Mouse (Mus musculus): ENCODE measurements around the gene Unc119.

Gene Unc119

DNA sequence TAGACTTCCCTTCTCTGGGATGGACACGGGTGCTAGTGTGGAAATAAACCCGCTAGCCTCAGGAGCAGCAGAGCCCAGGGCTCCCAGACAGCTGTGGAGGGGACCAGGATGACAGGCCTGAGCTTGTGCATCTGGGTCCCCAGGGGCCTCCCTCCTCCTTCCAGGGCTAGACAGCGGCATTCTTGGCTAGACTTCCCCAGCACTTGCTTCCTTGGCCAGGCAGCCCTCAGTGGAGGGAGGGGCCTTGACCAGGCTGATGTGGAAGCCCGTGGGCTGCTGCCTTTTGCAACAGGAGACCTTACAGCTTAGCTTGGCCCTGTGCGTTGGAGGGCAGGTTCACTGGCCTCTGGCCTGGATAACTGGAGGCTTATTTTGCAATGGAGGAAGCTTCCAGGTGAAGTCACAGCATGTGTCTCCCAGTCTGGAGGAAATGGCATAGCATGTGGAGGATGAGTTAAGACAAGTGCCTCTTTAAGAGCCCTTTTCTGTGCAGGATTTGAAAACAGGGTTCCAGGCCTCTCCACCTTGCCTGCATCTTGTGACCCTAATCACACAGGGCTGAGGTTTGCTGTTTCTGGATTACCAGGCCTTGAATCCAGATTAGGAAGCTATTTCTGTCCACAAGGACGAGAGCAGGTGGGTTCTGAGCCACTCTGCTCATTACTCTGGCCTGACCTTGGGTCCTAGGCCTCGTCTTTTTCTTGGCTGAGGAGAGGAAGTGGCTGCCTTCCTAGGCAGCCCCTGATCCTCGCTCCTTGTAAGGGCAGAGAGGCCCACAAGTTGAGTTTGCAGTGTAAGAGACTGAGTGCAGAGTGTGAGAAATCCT, 1.8 kb downstream of the Unc119 start:
- DNase-seq: peak; percentile 56 to 69

DNA sequence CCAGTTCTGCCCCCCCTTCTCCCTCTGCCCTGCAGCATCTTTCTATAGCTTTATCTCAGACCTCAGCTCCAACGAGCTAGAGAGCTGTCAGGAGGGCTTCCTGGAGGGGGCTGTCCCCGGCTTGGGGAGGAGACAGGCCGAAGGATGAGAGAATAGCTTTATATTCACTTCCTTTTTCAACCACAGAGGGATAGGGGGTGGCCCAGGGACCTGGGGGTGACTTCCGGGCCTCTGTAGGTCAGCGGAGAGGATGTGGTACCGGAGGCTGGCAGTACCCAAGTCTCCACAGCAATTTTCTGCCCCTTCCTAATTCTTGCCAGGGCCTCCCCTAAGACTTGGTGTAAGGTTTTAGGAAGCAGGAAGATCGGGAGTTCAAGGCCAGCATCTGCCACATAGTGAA, 2.5 kb downstream of the Unc119 start:
- no peak for DNase-seq

DNA sequence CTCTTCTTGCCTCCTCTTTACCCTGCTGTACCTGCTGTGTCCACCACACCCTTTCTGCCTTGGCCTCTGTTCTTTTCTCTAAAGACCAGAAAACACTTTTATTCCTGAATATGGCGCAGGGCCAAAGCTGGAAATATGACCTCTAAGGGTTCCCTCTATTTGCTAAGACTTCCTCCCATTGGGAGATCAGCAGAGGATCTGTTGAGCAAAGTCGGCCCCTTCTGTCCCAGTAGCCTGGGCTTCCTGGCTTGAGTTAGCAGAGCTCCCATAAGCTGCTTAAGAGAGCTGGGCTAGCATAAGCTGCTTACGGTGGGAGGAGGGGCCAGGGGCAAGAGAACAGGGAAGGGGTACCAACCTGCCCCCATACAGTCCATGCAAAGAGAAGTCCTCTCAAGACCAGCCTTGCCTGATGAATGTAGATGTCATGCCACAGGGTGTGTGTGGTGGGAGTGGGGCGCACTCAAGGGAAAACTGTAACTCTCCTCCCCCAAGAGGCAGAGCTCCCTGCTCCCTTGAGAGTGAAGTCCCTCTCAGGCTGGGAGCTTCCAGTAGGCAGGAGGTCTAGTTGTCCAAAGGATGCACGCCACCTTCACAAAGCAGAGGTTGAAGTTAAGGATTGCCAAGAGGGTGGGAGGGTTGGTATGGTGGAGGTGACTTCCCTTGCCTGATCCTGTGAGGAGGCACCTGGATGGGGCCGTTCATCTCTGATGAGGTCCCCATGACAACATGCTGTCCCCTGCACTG, 3.2 kb downstream of the Unc119 start:
- peak in 1 of 2 experiments; percentile 35 for DNase-seq

DNA sequence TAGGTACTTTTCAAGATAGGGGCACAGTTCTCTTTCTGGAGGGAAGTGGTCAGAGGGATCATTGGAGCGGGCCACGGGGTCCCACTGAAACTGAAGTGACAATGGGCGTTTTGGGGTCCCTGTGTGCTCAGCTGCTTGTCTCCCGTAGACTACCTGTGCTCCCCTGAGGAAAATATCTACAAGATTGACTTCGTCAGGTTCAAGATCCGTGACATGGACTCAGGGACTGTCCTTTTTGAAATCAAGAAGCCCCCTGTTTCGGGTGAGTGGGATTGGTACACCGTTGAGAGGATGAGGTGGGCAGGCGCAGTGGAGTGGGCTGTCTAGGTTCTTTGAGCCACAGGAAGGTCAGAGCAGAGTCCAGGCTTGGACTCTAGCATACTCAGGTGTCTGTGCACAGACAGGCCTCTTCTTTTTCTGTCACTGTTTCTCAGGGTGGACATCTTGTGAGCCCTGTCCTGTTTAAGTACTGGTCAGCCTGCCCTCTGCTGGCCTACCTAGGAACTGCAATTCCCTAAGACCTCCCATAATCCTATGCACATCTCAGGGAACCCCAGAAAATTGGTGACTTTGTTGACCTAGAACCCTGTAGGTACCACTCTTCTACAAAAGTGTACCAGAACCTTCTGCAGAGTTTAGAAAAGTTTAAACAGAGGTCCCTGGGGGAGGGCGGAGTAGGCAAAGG, 3.9 kb downstream of the Unc119 start:
- DNase-seq: peak; percentile 76 to 90

DNA sequence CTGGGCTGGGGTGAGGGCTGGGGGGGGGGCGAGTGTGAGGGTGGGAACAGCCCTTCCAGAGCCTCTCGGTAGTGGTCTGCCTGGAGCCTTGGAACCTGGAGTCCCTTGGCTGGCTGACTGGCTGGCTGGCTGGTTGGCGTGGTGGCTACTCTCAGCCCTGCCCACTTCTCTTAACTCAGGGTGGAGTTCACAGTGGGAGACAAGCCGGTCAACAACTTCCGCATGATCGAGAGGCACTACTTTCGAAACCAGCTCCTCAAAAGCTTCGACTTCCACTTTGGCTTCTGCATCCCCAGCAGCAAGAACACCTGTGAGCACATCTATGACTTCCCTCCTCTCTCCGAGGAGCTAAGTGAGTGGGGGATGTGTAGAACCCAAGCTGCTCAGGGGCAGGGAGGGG, 4.6 kb downstream of the Unc119 start:
- peak in 1 of 2 experiments; percentile 41 for DNase-seq

DNA sequence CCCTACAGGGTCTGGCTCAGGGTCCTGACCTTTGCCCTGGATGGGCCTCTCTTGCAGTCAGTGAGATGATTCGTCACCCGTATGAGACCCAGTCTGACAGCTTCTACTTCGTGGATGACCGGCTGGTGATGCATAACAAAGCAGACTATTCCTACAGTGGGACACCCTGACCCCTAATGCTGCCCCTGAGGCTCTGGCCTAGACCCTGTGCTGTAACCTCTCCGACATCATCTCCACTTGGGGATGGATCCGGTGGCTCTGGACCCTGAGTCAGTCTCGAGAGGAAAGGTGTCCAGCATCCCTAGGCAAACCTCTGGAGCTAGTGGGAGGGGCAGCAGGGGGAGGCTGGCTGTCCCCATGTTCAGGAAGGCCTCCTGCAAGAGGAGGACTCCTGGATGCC, 5.2 kb downstream of the Unc119 start:
- DNase-seq: peak in 1 of 2 experiments; percentile 33

DNA sequence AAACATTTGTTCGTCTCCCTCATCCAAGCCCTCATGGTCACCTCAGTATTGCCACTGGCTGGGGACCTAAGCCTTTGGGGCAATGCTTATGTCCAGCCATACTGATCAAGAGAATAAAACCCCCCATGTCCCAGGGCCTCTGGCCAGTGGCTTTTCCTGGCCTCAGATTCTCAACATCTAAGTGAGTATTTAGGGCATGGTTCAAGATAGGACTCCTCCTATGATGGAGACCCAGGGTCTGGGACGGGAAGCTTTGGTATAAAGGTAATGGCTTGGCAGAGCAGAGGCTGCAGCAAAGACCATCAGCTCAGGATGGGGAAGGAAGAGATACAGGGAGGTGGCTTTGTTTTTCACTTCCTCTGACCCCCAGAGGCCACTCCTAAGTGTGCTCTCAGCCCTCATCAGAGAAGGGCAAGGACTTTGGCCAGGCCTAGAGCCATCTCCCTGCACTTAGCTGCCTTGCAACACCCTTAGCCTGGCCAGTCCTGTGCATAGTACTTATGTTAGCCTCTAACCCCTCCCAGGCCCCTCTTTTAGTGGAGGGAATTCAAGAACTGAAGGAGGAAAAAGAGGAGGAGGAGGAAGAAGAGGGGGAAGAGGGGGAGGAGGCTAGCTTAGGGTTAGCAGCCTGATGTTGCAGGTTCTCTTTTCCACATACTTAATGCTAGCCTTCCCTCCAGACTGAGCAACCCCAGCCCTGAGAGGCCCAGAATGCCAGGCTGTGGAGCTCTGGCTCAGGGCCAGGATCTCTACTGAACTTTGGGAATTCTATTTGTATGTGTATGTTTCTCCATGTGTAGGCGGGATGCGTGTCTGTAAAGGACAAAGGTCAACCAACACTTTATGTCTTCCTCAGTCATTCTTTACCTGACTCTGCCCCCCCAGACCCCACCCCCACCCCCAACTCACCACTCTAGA, 6.4 kb downstream of the Unc119 start:
- DNase-seq: peak in 1 of 2 experiments; percentile 50

DNA sequence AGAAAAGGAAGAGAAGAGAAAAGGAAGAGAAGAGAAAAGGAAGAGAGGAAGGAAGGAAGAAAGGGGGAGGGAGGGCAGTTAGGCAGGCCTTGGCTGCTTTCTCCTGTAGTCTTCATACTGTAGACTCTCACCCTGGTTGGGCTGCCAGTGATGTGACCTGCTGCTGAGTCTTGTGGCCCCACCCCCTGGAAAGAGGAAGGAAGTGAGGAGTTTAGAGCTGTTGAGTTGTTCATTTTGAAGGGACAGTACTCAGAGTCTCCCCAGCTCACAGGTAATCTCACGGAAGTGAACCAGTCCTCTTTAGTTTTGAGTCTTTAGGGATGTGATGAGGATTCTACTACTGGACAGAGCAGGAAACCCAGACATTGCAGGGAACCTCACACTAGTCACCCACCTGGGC, 9.8 kb downstream of the Unc119 start:
- peak in 1 of 2 experiments; percentile 25 for DNase-seq

DNA sequence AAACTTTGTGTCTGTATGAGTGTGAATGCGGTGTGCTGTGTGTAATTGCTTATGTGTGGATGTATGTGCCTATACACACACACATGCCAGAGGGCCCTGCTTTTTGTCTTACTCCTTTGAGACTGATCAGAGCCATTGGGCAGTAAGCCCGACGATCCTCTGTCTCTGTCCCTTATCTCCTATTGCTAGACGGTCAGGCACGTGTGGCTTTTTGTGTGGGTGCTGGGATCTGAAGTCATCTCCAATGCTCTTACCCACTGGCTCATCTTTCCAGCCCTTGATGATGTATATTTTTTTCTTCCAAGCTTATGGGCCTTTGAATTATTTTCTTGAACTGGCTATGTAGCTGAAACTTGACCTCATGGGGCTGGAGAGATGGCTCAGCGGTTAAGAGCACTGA, 11.6 kb downstream of the Unc119 start:
- no peak for DNase-seq

DNA sequence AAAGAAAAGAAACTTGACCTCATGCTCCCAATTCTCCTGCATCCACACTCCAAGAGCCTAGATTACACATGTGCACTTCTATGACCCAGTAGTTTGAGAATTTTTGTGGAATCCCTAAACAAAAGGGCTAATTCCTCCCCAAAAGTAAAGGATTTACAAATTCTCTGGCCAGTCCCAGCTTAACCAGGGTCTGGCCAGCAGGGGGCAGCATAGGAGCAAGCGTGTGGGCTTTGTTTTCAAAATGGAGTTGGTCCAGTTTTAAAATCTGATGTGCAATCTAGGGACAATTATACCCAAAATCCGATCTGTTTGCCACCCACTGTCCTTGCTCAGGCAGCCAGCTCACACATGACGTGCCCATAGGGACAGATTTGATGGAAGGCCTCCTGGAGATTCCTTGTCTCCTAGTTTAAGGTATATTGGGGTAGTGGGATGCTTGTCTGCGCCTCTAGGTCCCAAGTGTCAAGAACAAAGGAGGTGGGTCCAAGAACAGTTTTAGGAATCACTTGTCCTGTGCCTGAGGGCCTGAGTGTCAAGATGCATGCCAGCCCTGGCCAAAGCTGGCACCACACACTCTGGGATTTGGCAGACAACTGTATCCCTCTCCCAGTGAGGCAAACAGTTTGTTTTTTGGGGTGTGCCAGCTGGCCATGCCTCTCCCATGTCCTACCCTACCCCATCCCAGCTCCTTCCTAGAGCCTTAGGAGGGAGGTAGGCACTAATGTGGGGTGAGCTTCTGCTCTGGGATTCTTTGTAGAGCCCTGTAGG, 12.4 kb downstream of the Unc119 start:
- DNase-seq: peak; percentile 72 to 84

DNA sequence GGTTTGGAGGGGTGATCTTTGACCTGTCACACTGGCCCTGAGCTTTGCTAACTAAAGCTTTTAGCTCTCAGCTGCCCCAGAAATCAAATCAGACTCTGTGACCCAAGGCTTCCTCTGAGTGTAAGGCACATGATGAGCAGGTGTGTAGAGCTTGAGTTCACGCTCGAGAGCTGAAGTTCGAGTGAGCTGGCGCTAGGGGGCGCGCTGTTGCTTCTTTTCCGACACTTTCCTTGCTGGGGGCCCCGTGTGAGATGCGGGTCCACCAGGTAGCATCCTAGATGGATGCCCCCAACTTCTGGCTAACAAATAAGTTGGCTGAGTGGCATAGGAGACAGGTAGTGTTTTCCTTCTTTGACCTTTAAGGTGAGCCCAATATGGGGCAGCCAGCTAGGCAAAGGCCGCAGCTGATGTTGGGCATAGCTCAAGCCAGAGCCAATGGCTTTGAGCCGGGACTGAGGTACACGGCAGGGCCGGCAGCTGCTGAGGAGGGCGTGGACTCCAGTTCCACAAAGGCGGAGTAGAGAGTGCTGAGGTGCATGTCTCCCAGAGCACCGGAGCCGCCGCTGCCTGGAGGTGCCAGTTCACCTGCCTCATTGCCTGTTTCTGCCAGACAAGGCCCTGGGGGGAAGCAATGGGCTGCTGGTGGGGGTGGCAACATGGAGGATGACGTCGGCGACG, 15.2 kb downstream of the Unc119 start:
- DNase-seq: peak in 1 of 2 experiments; percentile 59

DNA sequence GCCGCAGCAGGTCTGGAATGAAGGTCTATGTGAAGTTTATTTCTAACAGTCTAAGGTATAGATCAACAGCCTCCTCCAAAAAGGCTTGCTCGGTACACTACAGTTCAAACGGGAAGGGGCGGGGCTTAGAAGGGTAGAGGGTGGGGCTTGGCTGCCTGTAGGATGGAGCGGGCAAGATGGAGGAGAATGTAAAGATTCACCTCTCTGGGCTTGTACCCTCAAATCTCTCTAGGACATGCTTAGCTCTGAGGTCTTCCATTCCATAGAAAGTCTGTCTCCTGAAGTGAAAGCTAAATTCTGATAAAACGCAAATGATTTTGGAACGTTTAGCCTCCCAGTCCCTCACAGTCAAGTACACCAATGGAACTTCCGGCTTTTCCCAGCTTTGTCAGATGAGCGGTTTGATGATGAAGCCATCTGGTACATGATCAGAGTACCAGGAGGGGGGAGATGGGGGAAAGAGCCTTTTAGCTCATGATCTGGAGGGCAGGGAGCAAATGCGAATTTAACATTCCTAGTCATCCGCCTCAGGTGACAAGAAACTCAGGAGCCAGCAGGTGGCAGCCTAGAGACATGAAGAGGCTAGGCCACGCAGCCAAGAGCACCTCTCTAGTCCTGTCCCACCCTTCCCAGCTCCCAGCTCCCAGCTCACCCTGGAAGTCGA, 17.0 kb downstream of the Unc119 start:
- peak; percentile 87 to 93 for DNase-seq

DNA sequence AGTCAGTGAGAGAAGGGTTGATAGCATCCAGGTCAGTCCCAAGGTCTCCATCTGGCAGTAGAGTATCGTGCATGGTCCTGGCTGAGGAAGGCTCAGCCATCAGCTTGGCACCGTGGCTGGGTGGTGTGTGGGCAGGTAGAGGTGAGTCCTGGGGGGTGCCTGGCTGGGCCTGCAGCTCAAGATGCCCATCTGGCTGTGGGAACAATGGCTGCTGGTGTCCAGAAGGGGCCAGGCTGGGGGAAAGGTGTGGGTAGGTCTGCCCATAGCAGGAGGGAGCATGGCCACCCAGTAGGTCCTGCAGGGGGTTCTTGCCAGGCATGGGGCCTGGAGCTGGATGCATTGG, 17.5 kb downstream of the Unc119 start:
- no peak for DNase-seq

DNA sequence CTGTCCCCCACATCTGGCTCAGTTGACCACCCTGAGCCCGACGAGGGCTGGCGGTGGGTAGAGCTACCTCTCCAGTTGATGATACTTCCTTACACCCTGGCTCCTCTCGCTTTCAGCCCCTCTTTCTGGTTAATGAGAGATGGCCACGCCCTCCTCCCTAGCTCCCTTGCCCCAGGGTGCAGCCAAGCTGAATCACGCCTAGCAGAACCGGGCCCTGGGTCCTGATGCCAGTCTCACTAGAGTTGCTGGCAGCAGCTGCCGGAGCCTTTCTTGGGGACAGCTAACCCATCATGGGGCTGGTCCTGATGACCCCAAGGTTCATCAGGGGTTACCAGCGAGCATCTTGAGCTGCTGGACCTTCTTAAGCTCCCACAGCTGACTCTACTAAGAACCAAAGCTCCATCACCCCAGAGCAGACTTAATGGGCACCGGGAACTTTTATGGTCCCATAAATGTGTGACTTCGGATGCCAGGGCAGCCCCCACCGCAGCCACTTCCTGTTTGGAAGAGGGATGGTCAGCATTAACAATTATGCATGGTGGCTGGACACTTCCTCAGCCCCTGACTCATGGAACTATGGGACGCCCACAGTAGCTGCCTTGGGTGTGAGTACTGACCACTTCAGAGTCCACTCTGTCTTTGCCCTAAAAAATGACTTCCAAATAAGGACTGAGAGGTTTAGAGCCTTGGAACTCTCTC, 20.2 kb downstream of the Unc119 start:
- DNase-seq: peak; percentile 58 to 79

DNA sequence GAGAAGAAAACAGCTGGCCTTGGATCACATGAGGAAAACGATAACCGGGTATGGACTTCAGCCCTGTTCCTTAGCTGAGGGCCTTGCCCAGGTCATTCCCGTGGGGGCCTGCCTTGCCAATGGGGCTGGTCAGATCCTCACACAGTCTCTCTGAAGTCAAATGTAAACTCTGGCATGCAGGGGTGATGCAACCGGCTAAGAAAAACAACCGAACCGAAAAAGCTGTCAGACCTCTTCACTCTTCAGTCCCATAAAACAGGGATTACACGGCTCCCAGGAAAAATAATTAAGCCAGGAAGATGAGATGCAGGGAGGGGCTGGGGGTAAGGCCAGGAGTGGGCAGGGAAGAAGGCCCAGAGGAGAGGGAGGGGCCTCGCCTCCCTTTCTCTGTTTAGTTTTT, 20.8 kb downstream of the Unc119 start:
- peak; percentile 37 to 80 for DNase-seq

DNA sequence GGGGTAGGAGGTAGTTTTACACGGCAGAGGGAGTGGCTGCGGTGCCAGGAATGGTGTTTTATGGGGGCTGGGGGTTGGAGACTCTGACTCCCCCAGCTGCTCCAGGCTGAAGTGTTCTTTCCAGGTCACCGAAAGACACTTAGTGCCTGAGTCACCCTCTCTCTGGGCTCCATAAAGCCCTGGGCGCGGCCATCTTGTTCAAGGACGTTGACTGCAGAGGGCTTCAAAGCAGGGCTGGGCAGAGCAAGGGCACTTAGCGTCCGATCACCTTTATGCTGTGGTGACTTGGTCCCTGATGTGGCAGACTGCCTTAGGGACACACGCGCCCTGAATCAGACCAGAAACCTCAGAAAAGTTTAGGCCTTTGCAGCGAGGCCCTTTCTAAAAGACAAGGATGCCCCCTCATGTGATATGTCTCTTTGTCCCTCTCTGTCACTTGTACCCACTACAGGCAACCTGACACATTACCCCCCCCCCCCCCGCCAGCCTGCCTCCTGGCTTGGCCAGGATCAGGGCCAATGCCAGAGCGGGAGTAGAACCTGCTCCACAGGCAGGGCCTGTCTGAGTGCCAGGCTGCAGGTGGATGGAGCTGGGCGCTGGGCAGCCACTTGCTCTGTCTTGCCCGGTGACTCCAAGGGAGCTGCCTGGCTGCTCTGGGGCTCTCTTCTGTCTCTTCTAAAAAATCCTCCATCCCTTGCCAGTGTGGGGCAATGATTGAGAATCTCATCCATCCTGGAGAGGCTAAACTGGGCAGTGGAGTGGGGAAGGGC, 24.4 kb downstream of the Unc119 start:
- DNase-seq: no peak

DNA sequence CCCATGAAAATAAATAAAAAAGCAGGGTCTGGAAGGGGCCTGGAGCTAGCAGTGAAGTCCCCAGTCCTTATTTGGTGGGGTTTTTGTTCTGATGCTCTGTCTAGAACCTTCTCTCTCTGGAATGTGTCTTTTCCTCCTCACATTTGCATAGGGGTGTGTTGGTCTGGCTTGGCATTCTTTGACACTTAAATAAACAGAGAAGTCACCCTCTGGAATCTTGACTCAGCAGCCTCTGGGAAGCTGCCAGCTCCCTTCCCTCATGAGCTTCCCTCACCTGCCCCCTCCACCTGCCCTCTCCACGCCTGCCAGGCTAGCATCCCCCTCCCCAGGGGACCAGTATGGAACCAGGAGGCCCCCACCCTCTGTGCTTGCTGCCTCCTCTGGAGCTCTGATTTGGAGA, 27.1 kb downstream of the Unc119 start:
- DNase-seq: peak in 1 of 2 experiments; percentile 50

DNA sequence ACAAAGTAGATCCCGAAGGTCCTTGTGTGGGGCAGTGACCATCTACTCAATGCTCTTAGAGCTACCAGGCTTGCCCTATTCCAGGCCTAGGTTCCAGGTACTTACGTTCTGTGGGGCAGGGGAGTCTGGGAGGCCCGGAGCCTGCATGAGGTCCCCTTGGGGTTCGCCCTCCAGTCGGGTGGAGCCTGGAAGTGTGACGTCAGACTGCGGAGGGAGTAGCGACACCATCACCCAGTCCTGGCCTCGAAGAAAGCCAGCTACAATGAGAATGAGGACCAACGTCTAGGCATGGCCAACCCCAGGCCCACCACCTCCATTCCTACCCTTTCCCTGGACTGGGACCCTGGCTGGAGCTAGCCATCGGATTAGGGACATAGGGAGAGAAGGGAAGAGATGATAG, 28.4 kb downstream of the Unc119 start:
- DNase-seq: no peak

DNA sequence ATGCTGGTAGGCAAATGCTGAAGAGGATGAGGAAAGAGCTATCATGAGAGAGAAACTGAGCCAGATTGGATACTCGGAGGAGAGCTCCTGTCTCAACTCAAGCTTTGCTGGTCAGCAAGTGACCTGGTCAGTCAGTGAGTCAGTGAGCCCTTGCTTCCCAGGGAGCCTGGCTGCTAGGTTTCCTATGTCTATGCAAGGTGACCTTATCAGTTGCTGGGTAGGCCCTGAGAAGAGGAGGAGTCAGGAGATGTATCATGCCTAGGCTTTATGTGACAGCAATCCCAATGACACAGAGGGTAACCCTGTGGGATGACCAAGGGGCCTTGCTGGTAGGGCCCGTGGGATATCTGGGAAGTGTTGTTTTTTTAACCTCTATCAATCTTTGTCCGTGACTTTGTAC, 28.9 kb downstream of the Unc119 start:
- DNase-seq: no peak

Measured in kidney, postnatal 25 days (tissue).